ENCODE assay signal across 8 mouse cellular contexts in genomic region chr13:116708846-116709245, GRCm38 (mm10).
A peak's percentile ranks its signal among the peaks of the same experiment; 100 is the strongest.
DNase-seq lines count a peak whose midpoint lies in the region; ATAC-seq lines count a peak whose summit lies in the region.
"Had no signal": no experiment of that assay in that cellular context is flagged by ENCODE, and none has a peak within 500 bp of the region (broad histone marks: within the 10 kb centered on the region; RNA-seq: fewer than 3 reads in every experiment).

No protein-coding gene starts in this region.

- peak overlapping the region; percentile 5; the same call in 1 of the 2 replicates for H3K4me3 ChIP-seq in liver, embryonic 11.5 days (ENCODE audit: low read depth, low read length)
- peak overlapping the region; percentile 6; the same call in 1 of the 2 replicates for H3K4me3 ChIP-seq in embryonic facial prominence, embryonic 12.5 days
- peak overlapping the region; percentile 16 for H3K4me3 ChIP-seq in forebrain, embryonic 15.5 days
- H3K4me3 ChIP-seq in neural tube, embryonic 15.5 days (replicated peaks) = no peak overlapping the region

- 2% methylated on average over 16 of the region's 16 CpGs for WGBS in liver, embryonic 11.5 days
- WGBS in embryonic facial prominence, embryonic 12.5 days = 1% methylated on average over 16 of the region's 16 CpGs
- WGBS in forebrain, embryonic 15.5 days = 2% methylated on average over 16 of the region's 16 CpGs
- WGBS in neural tube, embryonic 15.5 days = under 1% methylated on average over 16 of the region's 16 CpGs

- peaks cover 75% of the 10 kb centered on the region for H3K27me3 ChIP-seq in liver, embryonic 11.5 days (replicated peaks; ENCODE audit: control insufficient read depth, insufficient read depth, low read length)
- peaks cover 58% of the 10 kb centered on the region for H3K27me3 ChIP-seq in embryonic facial prominence, embryonic 12.5 days
- H3K27me3 ChIP-seq in forebrain, embryonic 15.5 days = peaks cover 61% of the 10 kb centered on the region
- H3K27me3 ChIP-seq in neural tube, embryonic 15.5 days (replicated peaks) = peaks cover 81% of the 10 kb centered on the region

- ATAC-seq in liver, embryonic 11.5 days (replicated peaks; ENCODE audit: low FRiP score) = no peak
- no peak for ATAC-seq in embryonic facial prominence, embryonic 12.5 days (ENCODE audit: insufficient number of reproducible peaks, insufficient read depth, low FRiP score, low TSS enrichment)
- ATAC-seq in forebrain, embryonic 15.5 days (replicated peaks) = no peak
- no peak for ATAC-seq in neural tube, embryonic 15.5 days (ENCODE audit: low FRiP score)

- H3K9me3 ChIP-seq in liver, embryonic 11.5 days (ENCODE audit: control insufficient read depth, low read length) = no peaks in the 10 kb centered on the region
- H3K9me3 ChIP-seq in embryonic facial prominence, embryonic 12.5 days = no peaks in the 10 kb centered on the region
- no peaks in the 10 kb centered on the region for H3K9me3 ChIP-seq in forebrain, embryonic 15.5 days
- H3K9me3 ChIP-seq in neural tube, embryonic 15.5 days (replicated peaks) = no peaks in the 10 kb centered on the region

- no peak overlapping the region for H3K27ac ChIP-seq in liver, embryonic 11.5 days (ENCODE audit: low read depth, low read length)
- H3K27ac ChIP-seq in embryonic facial prominence, embryonic 12.5 days = no peak overlapping the region
- H3K27ac ChIP-seq in forebrain, embryonic 15.5 days (replicated peaks) = peak overlapping the region; percentile 56
- H3K27ac ChIP-seq in neural tube, embryonic 15.5 days (replicated peaks) = no peak overlapping the region

- H3K36me3 ChIP-seq in liver, embryonic 11.5 days (ENCODE audit: control insufficient read depth, insufficient read depth, low read length) = no peaks in the 10 kb centered on the region
- no peaks in the 10 kb centered on the region for H3K36me3 ChIP-seq in embryonic facial prominence, embryonic 12.5 days
- no peaks in the 10 kb centered on the region for H3K36me3 ChIP-seq in forebrain, embryonic 15.5 days
- H3K36me3 ChIP-seq in neural tube, embryonic 15.5 days = no peaks in the 10 kb centered on the region

- no peaks in the 10 kb centered on the region for H3K4me1 ChIP-seq in liver, embryonic 11.5 days (replicated peaks; ENCODE audit: control insufficient read depth, insufficient read depth, low read length)
- H3K4me1 ChIP-seq in embryonic facial prominence, embryonic 12.5 days = peaks cover 13% of the 10 kb centered on the region
- peaks cover 43% of the 10 kb centered on the region for H3K4me1 ChIP-seq in forebrain, embryonic 15.5 days
- H3K4me1 ChIP-seq in neural tube, embryonic 15.5 days = peaks cover 24% of the 10 kb centered on the region

- H3K9ac ChIP-seq in liver, embryonic 11.5 days (ENCODE audit: low read depth, low read length) = no peak overlapping the region
- H3K9ac ChIP-seq in embryonic facial prominence, embryonic 12.5 days = no peak overlapping the region
- H3K9ac ChIP-seq in forebrain, embryonic 15.5 days (replicated peaks) = peak overlapping the region; percentile 8; the same call in 1 of the 2 replicates
- no peak overlapping the region for H3K9ac ChIP-seq in neural tube, embryonic 15.5 days (replicated peaks)

- DNase-seq in liver, embryonic 11.5 days (ENCODE audit: low spot score) = no peak
- no peak for DNase-seq in liver
- no peak for DNase-seq in layer of hippocampus, adult 9-11 months
- no peak for DNase-seq in adrenal gland, postnatal 10 days
- DNase-seq: left cerebral cortex, postnatal 4 days had no signal

- H3K4me2 ChIP-seq in liver, embryonic 11.5 days = peak overlapping the region; percentile 38
- H3K4me2 ChIP-seq in embryonic facial prominence, embryonic 12.5 days (replicated peaks) = peak overlapping the region; percentile 35
- peak overlapping the region; percentile 33 for H3K4me2 ChIP-seq in forebrain, embryonic 15.5 days (replicated peaks)
- H3K4me2 ChIP-seq in neural tube, embryonic 15.5 days = peak overlapping the region; percentile 9; the same call in 1 of the 2 replicates
